Mouse (Mus musculus): ENCODE data around the gene Tas2r117.

Gene Tas2r117

DNA sequence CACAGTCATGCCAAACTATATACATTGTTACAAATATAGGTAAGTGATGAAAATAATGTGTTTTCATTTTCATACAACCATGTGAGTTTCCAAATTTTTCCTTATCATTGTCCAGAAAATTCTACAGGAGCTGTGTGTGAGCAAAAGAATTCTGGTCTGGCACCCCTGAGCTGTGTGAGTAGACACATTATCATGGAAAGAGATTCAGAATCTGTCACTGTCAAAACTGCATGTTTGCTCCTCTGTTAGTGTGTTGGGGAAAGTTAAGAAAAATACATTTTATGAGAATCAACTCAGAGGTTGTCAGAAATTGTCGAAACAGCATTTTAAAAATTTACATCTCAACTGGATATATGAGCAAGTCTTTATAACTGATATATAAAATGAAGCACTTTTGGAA lies at the start of gene Tas2r117:
Gene Tas2r117, plus strand, starts transcription at position 301 of the 400 bp plus-strand sequence.
- no peak for DNase-seq

DNA sequence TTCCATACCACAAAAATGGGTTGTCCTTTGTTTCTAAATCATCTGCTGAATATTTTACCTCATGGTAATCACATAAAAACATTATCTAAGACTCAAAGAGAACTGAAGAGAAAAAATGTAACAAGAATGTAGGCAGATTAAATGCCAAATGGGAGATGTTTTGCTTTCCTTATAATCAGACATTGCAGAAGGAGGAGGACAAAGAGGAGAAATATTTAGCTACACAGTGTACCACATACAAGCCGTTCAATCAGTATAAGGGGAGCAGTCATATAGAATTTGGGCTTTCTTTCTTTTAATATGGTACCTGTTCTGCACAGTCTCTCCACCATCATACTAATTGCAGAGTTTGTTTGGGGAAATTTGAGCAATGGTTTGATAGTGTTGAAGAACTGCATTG lies 48.2 kb upstream of the Tas2r117 start, which contains the start of gene Tas2r124:
Gene Tas2r124, plus strand, starts transcription at position 301 of the 400 bp plus-strand sequence.
- no peak for DNase-seq

DNA sequence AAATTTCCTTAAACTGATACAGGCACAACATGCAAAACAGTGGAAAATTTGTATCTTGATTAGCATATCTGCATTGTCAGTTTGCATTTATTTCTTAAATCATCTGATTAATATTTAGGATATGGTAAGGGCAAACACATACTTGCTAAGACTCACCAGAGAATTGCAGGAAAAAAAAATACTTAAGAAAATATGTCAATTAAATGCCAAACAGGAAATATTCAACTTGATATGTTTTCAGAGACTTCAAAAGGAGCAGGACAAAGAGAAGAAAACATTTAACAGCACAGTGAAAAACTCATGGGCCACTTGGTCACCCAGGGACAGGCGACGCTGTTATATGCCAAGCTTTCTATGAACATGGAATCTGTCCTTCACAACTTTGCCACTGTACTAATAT lies 40.8 kb upstream of the Tas2r117 start, which contains the start of gene Tas2r102:
Gene Tas2r102, plus strand, starts transcription at position 301 of the 400 bp plus-strand sequence.
- DNase-seq = no peak

DNA sequence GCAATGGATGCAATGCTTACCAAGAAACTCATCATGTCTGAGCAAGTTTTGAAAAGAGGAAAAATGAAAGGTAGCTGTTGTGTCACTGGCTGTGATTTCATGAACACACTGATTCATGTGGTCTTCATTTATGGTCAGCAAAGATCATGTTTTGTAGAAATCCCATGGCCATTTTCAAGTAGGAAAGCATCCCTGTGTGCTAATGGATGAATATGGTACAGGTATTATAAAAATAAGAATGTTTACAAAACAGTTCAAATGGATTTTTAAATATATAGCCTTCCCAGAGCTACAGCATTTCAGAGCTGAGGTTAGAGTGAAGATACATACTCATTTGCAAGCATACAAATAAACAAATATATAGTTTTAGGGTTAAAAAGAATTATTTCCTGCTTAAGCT lies 24.6 kb upstream of the Tas2r117 start, which contains the start of gene Tas2r136:
Gene Tas2r136, minus strand, starts transcription at position 101 of the 400 bp plus-strand sequence.
- no peak for DNase-seq

DNA sequence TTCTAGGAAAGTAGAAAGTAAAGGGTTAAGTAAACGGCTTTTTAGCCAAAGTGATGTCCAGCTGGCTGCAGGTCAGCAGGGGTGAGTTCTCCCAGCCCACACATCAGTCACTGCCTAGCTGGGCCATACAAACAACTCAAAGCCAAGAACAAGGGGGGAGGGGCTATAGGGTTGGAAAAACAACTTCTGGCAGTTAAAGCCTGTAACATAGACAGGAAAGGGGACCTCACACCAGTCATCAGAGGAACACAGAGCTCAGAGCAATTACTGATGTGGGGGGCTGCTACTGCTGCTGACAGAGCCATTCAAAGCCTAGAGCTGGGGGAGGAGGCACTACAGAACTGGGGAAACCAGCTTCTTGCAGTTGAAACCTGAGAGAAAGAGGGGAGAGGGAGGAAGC lies 7.2 kb upstream of the Tas2r117 start:
- DNase-seq = no peak

DNA sequence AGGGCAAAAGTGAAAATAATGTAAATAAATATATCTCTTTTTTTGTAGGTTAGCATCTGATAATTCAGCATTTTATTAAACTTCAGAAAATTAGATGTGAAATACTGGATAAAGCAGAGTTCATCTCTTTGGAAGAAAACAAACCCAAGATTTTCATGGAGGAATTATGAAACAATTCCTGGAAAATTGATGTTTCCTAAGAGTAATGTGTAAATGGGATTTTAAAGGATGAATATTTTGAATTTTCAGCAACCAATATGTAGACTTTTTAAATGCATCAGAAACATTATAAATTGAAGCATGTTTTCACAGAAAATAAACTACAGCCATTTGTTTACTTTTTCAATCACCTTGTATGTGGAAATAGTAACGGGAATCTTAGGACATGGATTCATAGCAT lies 44.2 kb downstream of the Tas2r117 start, which contains the start of gene Tas2r123:
Gene Tas2r123, plus strand, starts transcription at position 301 of the 400 bp plus-strand sequence.
- DNase-seq = no peak
